Mouse (Mus musculus) hindbrain, embryonic 11.5 days (tissue): Measurements from ENCODE around the gene Gm28043. TPM values are rescaled to one million over a fixed set of nuclear protein-coding genes. Genes with fewer than 3 reads are reported as not detected.

Experiments
- ATAC-seq: fragments of 200-750 bp; cut with Nextera tagmentation; 2 replicates; pipeline ENCODE4 v1.8.0; 2017; ENCODE audit warnings: mild to moderate bottlenecking, moderate TSS enrichment, moderate library complexity; ENCODE audit not compliant: low FRiP score
- DNase-seq: peaks from one replicate; pipeline ENCODE4 v3.0.0-alpha.2; 2015; ENCODE audit warnings: low spot score
- H3K27ac ChIP-seq: fragments of 300-500 bp; sonication (generic); 2 replicates; pipeline ENCODE4 v1.5.1; 2014; ENCODE audit warnings: mild to moderate bottlenecking, low read depth, low read length
- H3K27me3 ChIP-seq: fragments of 300-500 bp; sonication (generic); 2 replicates; pipeline ENCODE4 v1.6.1; 2014; ENCODE audit warnings: mild to moderate bottlenecking, low read length, moderate library complexity, mixed read lengths; ENCODE audit not compliant: control insufficient read depth, insufficient read depth
- H3K36me3 ChIP-seq: fragments of 300-500 bp; sonication (generic); 2 replicates; pipeline ENCODE4 v1.6.1; 2014; ENCODE audit warnings: mild to moderate bottlenecking, low read length, moderate library complexity, mixed read lengths; ENCODE audit not compliant: control insufficient read depth, insufficient read depth
- H3K4me1 ChIP-seq: fragments of 300-500 bp; sonication (generic); replicated peaks from 2 replicates; pipeline ENCODE4 v1.6.1; 2014; ENCODE audit warnings: low read length, mixed read lengths; ENCODE audit not compliant: control insufficient read depth, insufficient read depth
- H3K4me2 ChIP-seq: fragments of 300-500 bp; sonication (generic); replicated peaks from 2 replicates; pipeline ENCODE4 v1.6.1; 2014; ENCODE audit warnings: mild to moderate bottlenecking, low read depth, low read length
- H3K4me3 ChIP-seq: fragments of 300-500 bp; sonication (generic); 2 replicates; pipeline ENCODE4 v1.5.1; 2014; ENCODE audit warnings: low read depth, low read length
- H3K9ac ChIP-seq: fragments of 300-500 bp; sonication (generic); 2 replicates; pipeline ENCODE4 v1.6.1; 2014; ENCODE audit warnings: low read depth, low read length
- H3K9me3 ChIP-seq: fragments of 300-500 bp; sonication (generic); 2 replicates; pipeline ENCODE4 v1.6.1; 2016; ENCODE audit warnings: low read length; ENCODE audit not compliant: control insufficient read depth
- WGBS: fragments of 180-500 bp; shearing (Covaris S2); extraction: QIAGEN DNeasy Blood & Tissue Kit; methylation state at CpG from one replicate; pipeline ENCODE4 v1.1.7; 2014; 5-methylcytosine and 5-hydroxymethylcytosine counted together
- polyA plus RNA-seq: library from polyadenylated mRNA; unstranded; fragments of >200 nt; fragmentation: Nextera tagmentation; extraction: Ambion mirVana; gene quantifications from 2 replicates; pipeline ENCODE4 v1.2.1, GENCODE M21; 2014

Gene Gm28043
- polyA plus RNA-seq, 1 experiment from 2014 or later = 3.2 TPM

GRCm38 (mm10) chr17:29679038-29679767, 64.5 kb downstream of the Gm28043 start:
- DNase-seq = no peak
- WGBS = 82% methylated on average over 6 of the region's 6 CpGs
- no peaks in the 10 kb centered on the region for H3K27me3 ChIP-seq
- no peak overlapping the region for H3K4me3 ChIP-seq
- no peaks in the 10 kb centered on the region for H3K9me3 ChIP-seq
- H3K4me2 ChIP-seq = no peak overlapping the region
- no peak for ATAC-seq
- peaks cover 4% of the 10 kb centered on the region for H3K36me3 ChIP-seq
- H3K9ac ChIP-seq = no peak overlapping the region
- no peaks in the 10 kb centered on the region for H3K4me1 ChIP-seq
- H3K27ac ChIP-seq = no peak overlapping the region

GRCm38 (mm10) chr17:29680174-29680573, 65.5 kb downstream of the Gm28043 start:
- Histone ChIP-seq H3K27ac (no peak overlapping the region), H3K36me3 (peaks cover 4% of the 10 kb centered on the region)

DNA sequence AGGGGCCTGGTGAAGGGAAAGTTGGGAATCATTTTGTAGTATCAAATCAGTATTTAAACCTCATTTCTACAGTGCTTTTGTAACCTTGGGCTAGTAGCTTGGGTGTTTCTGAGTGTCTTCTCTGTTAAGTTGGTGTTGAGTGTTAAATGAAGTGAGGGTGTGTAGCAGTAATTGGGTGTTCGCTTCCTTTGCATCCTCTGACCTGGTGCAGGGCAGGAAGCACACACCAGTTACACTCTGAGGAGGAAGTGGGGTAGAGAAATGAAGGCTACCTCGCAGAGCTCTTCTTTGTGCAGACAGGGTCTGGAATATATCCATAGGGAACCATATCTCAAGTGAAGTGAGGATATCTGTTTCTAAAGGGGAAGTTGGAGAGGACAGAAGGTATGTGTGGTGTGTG, 66.2 kb downstream of the Gm28043 start:
- no peak for DNase-seq
- H3K4me1 ChIP-seq = no peaks in the 10 kb centered on the region
- no peaks in the 10 kb centered on the region for H3K27me3 ChIP-seq
- no peak overlapping the region for H3K27ac ChIP-seq
- no peak overlapping the region for H3K9ac ChIP-seq
- WGBS = 94% methylated on average over 2 of the region's 2 CpGs
- ATAC-seq = no peak
- peaks cover 4% of the 10 kb centered on the region for H3K36me3 ChIP-seq
- no peak overlapping the region for H3K4me2 ChIP-seq
- H3K9me3 ChIP-seq = no peaks in the 10 kb centered on the region
- no peak overlapping the region for H3K4me3 ChIP-seq

More at GRCm38 (mm10) chr17:29680174-29680573, 65.5 kb downstream of the Gm28043 start:
- no peaks in the 10 kb centered on the region for H3K9me3 ChIP-seq
- ATAC-seq (no peak), DNase-seq (no peak)
- H3K4me3 ChIP-seq = no peak overlapping the region
- H3K4me2 ChIP-seq = no peak overlapping the region
- 78% methylated on average over 2 of the region's 2 CpGs for WGBS
- no peaks in the 10 kb centered on the region for H3K27me3 ChIP-seq
- H3K9ac ChIP-seq = no peak overlapping the region
- H3K4me1 ChIP-seq = no peaks in the 10 kb centered on the region

GRCm38 (mm10) chr17:29681669-29682068, 67.0 kb downstream of the Gm28043 start:
- ATAC-seq (no peak), DNase-seq (no peak)
- no peaks in the 10 kb centered on the region for H3K9me3 ChIP-seq
- H3K9ac ChIP-seq = no peak overlapping the region
- H3K27ac ChIP-seq = no peak overlapping the region
- no peaks in the 10 kb centered on the region for H3K4me1 ChIP-seq
- H3K4me2 ChIP-seq = no peak overlapping the region
- WGBS = 94% methylated on average over 9 of the region's 9 CpGs
- no peak overlapping the region for H3K4me3 ChIP-seq
- peaks cover 4% of the 10 kb centered on the region for H3K36me3 ChIP-seq
- H3K27me3 ChIP-seq = no peaks in the 10 kb centered on the region

GRCm38 (mm10) chr17:29682261-29682660, 67.6 kb downstream of the Gm28043 start:
- Histone ChIP-seq H3K4me1 (no peaks in the 10 kb centered on the region), H3K27ac (no peak overlapping the region), H3K4me3 (no peak overlapping the region), H3K9ac (no peak overlapping the region), H3K27me3 (no peaks in the 10 kb centered on the region), H3K9me3 (no peaks in the 10 kb centered on the region), H3K36me3 (peaks cover 2% of the 10 kb centered on the region; the same call in 1 of the 2 replicates), H3K4me2 (no peak overlapping the region)
- 81% methylated on average over 7 of the region's 7 CpGs for WGBS
- DNase-seq = no peak
- no peak for ATAC-seq

DNA sequence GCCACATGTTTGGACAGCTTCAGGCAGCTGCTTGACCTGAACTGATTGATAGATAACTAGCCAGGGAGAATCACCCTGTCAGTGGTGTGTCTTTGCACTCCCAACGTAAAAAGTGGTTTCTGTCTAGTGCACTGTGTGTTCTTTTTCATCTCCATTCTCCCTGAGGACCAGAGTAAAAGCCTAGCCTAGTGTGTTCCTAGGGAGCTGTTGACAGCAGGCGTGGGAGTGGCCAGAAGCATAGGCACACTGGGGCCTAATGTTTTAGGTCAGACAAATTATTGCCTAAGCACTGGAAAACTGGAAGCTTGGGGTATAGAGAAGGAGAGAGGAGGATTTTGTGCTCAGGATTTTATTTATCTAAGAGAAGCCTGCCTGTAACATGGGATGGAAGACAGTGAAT, 68.5 kb downstream of the Gm28043 start:
- H3K4me3 ChIP-seq = no peak overlapping the region
- H3K9me3 ChIP-seq = no peaks in the 10 kb centered on the region
- H3K36me3 ChIP-seq = 0 out of 2 replicates have a peak, but pooled peaks cover 2% of the 10 kb centered on the region
- no peaks in the 10 kb centered on the region for H3K4me1 ChIP-seq
- WGBS = 74% methylated on average over 2 of the region's 2 CpGs
- DNase-seq (no peak), ATAC-seq (no peak)
- no peak overlapping the region for H3K4me2 ChIP-seq
- no peaks in the 10 kb centered on the region for H3K27me3 ChIP-seq
- no peak overlapping the region for H3K27ac ChIP-seq
- no peak overlapping the region for H3K9ac ChIP-seq

GRCm38 (mm10) chr17:29684275-29684674, 69.6 kb downstream of the Gm28043 start:
- no peak for DNase-seq
- H3K4me3 ChIP-seq = no peak overlapping the region
- no peaks in the 10 kb centered on the region for H3K27me3 ChIP-seq
- H3K27ac ChIP-seq = no peak overlapping the region
- WGBS = 96% methylated on average over 4 of the region's 4 CpGs
- no peak for ATAC-seq
- H3K9ac ChIP-seq = no peak overlapping the region
- no peaks in the 10 kb centered on the region for H3K9me3 ChIP-seq
- 0 out of 2 replicates have a peak, but pooled peaks cover 2% of the 10 kb centered on the region for H3K36me3 ChIP-seq
- H3K4me1 ChIP-seq = no peaks in the 10 kb centered on the region
- no peak overlapping the region for H3K4me2 ChIP-seq

DNA sequence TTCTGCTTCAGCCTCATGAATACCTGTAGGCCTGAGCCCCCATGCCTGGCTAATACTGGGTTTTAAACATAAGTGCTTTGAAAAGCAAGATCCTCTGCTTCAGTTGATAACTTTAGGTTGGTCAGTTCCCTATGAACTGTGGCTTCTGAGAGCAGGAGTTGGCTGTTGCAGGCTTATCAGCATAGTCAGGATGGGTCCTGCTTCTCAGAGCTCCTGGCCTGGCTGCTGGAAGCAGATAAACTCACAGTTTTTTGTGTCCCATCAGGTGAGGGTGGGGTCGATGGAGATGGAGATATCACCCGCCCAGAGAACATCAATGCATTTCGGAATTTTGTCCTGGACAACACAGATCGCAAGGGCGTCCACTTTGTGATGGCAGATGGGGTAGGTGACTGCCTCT, 72.1 kb downstream of the Gm28043 start:
- no peak overlapping the region for H3K4me2 ChIP-seq
- H3K4me1 ChIP-seq = no peaks in the 10 kb centered on the region
- no peak overlapping the region for H3K27ac ChIP-seq
- no peaks in the 10 kb centered on the region for H3K27me3 ChIP-seq
- no peak overlapping the region for H3K4me3 ChIP-seq
- no peaks in the 10 kb centered on the region for H3K9me3 ChIP-seq
- no peak for ATAC-seq
- DNase-seq = no peak
- 93% methylated on average over 5 of the region's 5 CpGs for WGBS
- H3K36me3 ChIP-seq = 0 out of 2 replicates have a peak, but pooled peaks cover 2% of the 10 kb centered on the region
- no peak overlapping the region for H3K9ac ChIP-seq

GRCm38 (mm10) chr17:29687373-29687772, 72.7 kb downstream of the Gm28043 start:
- Histone ChIP-seq H3K4me1 (no peaks in the 10 kb centered on the region), H3K27me3 (no peaks in the 10 kb centered on the region), H3K9ac (no peak overlapping the region), H3K9me3 (no peaks in the 10 kb centered on the region), H3K27ac (no peak overlapping the region), H3K36me3 (0 out of 2 replicates have a peak, but pooled peaks cover 2% of the 10 kb centered on the region), H3K4me3 (no peak overlapping the region), H3K4me2 (no peak overlapping the region)
- ATAC-seq (no peak), DNase-seq (no peak)
- WGBS = 68% methylated on average over 6 of the region's 6 CpGs
